Mouse (Mus musculus): ENCODE measurements around the gene Mib2. TPM values are rescaled to one million over a fixed set of nuclear protein-coding genes. Genes with fewer than 3 reads are reported as not detected.

Mib2 gene
- total RNA-seq, 2 experiments from 2014 or later = 3.6 to 24.5 TPM

DNA sequence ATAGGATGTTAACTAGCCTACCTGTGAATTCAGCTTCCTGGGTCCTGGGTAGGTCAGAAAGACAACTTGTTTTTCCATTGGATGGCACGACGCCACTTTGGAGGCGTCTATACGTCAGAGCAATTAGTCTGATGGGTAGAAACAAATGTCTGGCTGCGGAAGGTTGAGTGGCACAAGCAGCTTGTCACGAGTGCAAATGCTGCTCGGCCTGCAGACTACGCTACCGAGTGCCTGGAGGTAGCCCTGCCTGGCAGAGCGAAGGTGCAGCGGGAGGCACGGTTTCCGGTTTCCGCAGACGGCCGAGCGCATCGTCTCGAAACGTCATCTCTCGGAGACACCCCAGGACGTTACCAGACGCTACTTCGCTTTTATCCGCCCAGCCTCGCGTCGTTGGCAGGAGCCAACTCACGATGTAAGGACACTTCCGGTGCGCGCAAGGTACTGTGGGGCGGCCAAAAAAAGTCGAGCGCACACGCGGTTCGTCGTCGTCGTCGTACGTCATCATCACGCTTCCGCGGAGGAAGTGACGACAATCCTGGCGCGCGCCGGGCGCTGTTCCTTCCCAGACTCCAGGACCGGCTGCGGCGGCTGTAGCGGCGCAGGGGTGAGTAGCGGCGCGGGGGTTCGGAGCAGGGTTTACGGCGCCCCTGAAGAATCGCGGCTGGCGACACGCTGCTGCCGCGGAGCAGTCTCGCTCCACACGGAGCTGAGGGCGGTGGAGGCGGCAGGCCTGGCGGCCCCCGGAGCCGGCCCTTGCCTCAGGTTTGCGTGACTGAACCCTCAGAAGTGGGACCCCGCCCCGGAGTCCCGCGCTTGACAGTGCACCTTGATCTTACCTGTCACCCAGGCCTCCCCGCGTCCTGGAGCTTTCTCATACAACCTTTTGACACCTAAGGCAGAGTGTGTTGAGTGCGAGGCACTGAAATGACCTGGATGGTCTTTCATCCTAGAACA is 44.4 kb downstream of the Mib2 start, which contains the start of gene Cdk11b:
Gene Cdk11b (plus strand): TSS at position 517 of the 954 bp plus-strand sequence.
- ATAC-seq (replicated peaks; ENCODE audit: poor library complexity) = peak; percentile 98

DNA sequence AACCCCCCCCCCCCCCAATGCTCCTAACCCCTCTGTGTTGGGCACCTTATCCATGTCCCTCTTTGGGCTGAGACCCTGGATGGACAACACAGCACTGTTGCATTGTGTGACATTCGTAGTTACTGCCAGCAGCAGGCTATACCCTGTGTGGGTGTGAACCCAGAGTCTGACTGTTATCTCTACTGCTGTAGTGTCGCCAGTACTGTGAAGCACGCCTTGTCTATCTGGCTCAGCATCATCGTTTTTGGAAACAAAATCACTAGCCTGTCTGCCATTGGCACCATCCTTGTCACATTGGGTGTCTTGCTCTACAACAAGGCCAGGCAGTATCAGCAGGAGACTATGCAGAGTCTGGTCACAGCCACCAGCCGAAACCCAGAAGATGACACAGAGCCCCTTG is 50.7 kb downstream of the Mib2 start:
- peak; percentile 63 for ATAC-seq (replicated peaks; ENCODE audit: poor library complexity)

GRCm38 (mm10) chr4:155613264-155613663 is 55.7 kb downstream of the Mib2 start:
- ATAC-seq (replicated peaks; ENCODE audit: poor library complexity) = no peak

GRCm38 (mm10) chr4:155611860-155612259 is 57.1 kb downstream of the Mib2 start:
- ATAC-seq (replicated peaks; ENCODE audit: poor library complexity) = no peak

DNA sequence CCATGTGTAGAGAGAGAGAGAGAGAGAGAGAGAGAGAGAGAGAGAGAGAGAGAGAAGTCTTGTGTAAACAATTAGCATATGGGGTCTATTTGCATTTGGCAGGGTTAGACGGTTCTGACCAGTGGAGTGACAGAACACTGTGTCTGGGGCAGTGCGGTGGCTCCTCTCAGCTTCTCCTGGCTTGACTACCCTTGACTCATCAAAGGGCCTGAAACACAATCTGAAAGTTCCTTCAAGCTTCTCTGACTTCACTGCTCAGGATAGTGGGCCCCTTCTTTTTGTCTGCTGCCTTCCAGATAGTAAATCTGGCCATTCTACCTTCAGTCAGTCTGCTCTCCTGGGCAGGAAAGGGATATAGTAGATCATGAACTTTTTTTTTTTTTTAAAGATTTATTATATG is 62.2 kb downstream of the Mib2 start:
- no peak for ATAC-seq (replicated peaks; ENCODE audit: poor library complexity)

GRCm38 (mm10) chr4:155605132-155605531 is 63.9 kb downstream of the Mib2 start:
- ATAC-seq (replicated peaks; ENCODE audit: poor library complexity) = no peak

Other genes starting within 250 kb of the Mib2 start
- 0.15 TPM in 1 of 2 replicates, not detected in the other for gene Tmem52, start 200.1 kb downstream of the Mib2 start, total RNA-seq (2015)
- not detected in 2 replicates for gene Tmem52, start 200.1 kb downstream of the Mib2 start, total RNA-seq (2017)
- gene Gnb1, start 177.8 kb downstream of the Mib2 start, total RNA-seq (2015) = 230 and 233 TPM in 2 replicates
- gene Gnb1, start 177.8 kb downstream of the Mib2 start, total RNA-seq (2017) = 165 and 170 TPM in 2 replicates
- gene Nadk, start 106.8 kb downstream of the Mib2 start, total RNA-seq (2015) = 78.5 and 79.7 TPM in 2 replicates
- 71.3 and 72.4 TPM in 2 replicates for gene Nadk, start 106.8 kb downstream of the Mib2 start, total RNA-seq (2017)
- gene Slc35e2, start 67.8 kb downstream of the Mib2 start, total RNA-seq (2015) = 16.8 and 20.2 TPM in 2 replicates
- gene Slc35e2, start 67.8 kb downstream of the Mib2 start, total RNA-seq (2017) = 8.9 and 11.0 TPM in 2 replicates
- gene Cdk11b, start 44.3 kb downstream of the Mib2 start, total RNA-seq (2015) = 34.5 and 39.3 TPM in 2 replicates
- gene Cdk11b, start 44.3 kb downstream of the Mib2 start, total RNA-seq (2017) = 50.7 and 56.0 TPM in 2 replicates
- gene Gm10563, start 23.8 kb downstream of the Mib2 start, total RNA-seq (2015) = not detected in 2 replicates
- not detected in 2 replicates for gene Gm10563, start 23.8 kb downstream of the Mib2 start, total RNA-seq (2017)
- 0.12 and 0.20 TPM in 2 replicates for gene Mmp23, start 15.8 kb downstream of the Mib2 start, total RNA-seq (2015)
- gene Mmp23, start 15.8 kb downstream of the Mib2 start, total RNA-seq (2017) = not detected in 2 replicates
- 2.2 and 2.4 TPM in 2 replicates for gene Fndc10, start 25.1 kb upstream of the Mib2 start, total RNA-seq (2015)
- 1.6 and 2.6 TPM in 2 replicates for gene Fndc10, start 25.1 kb upstream of the Mib2 start, total RNA-seq (2017)
- 90.2 and 93.9 TPM in 2 replicates for gene Ssu72, start 35.6 kb upstream of the Mib2 start, total RNA-seq (2015)
- gene Ssu72, start 35.6 kb upstream of the Mib2 start, total RNA-seq (2017) = 101 and 105 TPM in 2 replicates
- gene Tmem240, start 65.6 kb upstream of the Mib2 start, total RNA-seq (2015) = 0.37 and 0.44 TPM in 2 replicates
- gene Tmem240, start 65.6 kb upstream of the Mib2 start, total RNA-seq (2017) = 0.04 and 0.57 TPM in 2 replicates
- 57.0 and 58.9 TPM in 2 replicates for gene Atad3a, start 91.9 kb upstream of the Mib2 start, total RNA-seq (2015)
- 69.8 and 90.6 TPM in 2 replicates for gene Atad3a, start 91.9 kb upstream of the Mib2 start, total RNA-seq (2017)
- 0.22 and 0.37 TPM in 2 replicates for gene Vwa1, start 105.5 kb upstream of the Mib2 start, total RNA-seq (2015)
- gene Vwa1, start 105.5 kb upstream of the Mib2 start, total RNA-seq (2017) = 0.24 and 0.42 TPM in 2 replicates
- not detected in 2 replicates for gene Tmem88b, start 116.7 kb upstream of the Mib2 start, total RNA-seq (2015)
- gene Tmem88b, start 116.7 kb upstream of the Mib2 start, total RNA-seq (2017) = not detected in 2 replicates
- not detected in 2 replicates for gene Ankrd65, start 121.2 kb upstream of the Mib2 start, total RNA-seq (2015)
- gene Ankrd65, start 121.2 kb upstream of the Mib2 start, total RNA-seq (2017) = not detected in 2 replicates
- 203 and 210 TPM in 2 replicates for gene Mrpl20, start 133.7 kb upstream of the Mib2 start, total RNA-seq (2015)
- gene Mrpl20, start 133.7 kb upstream of the Mib2 start, total RNA-seq (2017) = 70.0 and 102 TPM in 2 replicates
- gene Ccnl2, start 143.3 kb upstream of the Mib2 start, total RNA-seq (2015) = 54.0 and 63.6 TPM in 2 replicates
- 80.8 and 88.0 TPM in 2 replicates for gene Ccnl2, start 143.3 kb upstream of the Mib2 start, total RNA-seq (2017)
- gene Aurkaip1, start 162.1 kb upstream of the Mib2 start, total RNA-seq (2015) = 107 and 111 TPM in 2 replicates
- 128 and 137 TPM in 2 replicates for gene Aurkaip1, start 162.1 kb upstream of the Mib2 start, total RNA-seq (2017)
- gene Mxra8, start 170.5 kb upstream of the Mib2 start, total RNA-seq (2015) = not detected in 2 replicates
- not detected in 2 replicates for gene Mxra8, start 170.5 kb upstream of the Mib2 start, total RNA-seq (2017)
- 9.6 and 9.9 TPM in 2 replicates for gene Dvl1, start 178.2 kb upstream of the Mib2 start, total RNA-seq (2015)
- gene Dvl1, start 178.2 kb upstream of the Mib2 start, total RNA-seq (2017) = 12.8 and 13.0 TPM in 2 replicates
- 0.07 and 0.10 TPM in 2 replicates for gene Tas1r3, start 194.2 kb upstream of the Mib2 start, total RNA-seq (2015)
- 0.17 TPM in 2 replicates for gene Tas1r3, start 194.2 kb upstream of the Mib2 start, total RNA-seq (2017)
- gene Cptp, start 200.2 kb upstream of the Mib2 start, total RNA-seq (2015) = 7.6 and 7.8 TPM in 2 replicates
- gene Cptp, start 200.2 kb upstream of the Mib2 start, total RNA-seq (2017) = 8.8 and 9.2 TPM in 2 replicates
- gene Ints11, start 200.3 kb upstream of the Mib2 start, total RNA-seq (2015) = 26.8 and 47.5 TPM in 2 replicates
- gene Ints11, start 200.3 kb upstream of the Mib2 start, total RNA-seq (2017) = 28.5 and 35.9 TPM in 2 replicates
- 18.7 and 22.5 TPM in 2 replicates for gene Pusl1, start 222.6 kb upstream of the Mib2 start, total RNA-seq (2015)
- gene Pusl1, start 222.6 kb upstream of the Mib2 start, total RNA-seq (2017) = 19.3 and 33.7 TPM in 2 replicates
- gene Acap3, start 222.6 kb upstream of the Mib2 start, total RNA-seq (2015) = 7.9 and 8.3 TPM in 2 replicates
- 6.2 and 6.7 TPM in 2 replicates for gene Acap3, start 222.6 kb upstream of the Mib2 start, total RNA-seq (2017)

Measured in megakaryocyte progenitor cell, adult 5-6 weeks (primary cell).